Mouse (Mus musculus) heart, embryonic 12.5 days (tissue): ENCODE data around the gene Epb41. TPM values are rescaled to one million over a fixed set of nuclear protein-coding genes. Genes with fewer than 3 reads are reported as not detected.

ENCODE experiments used
- ATAC-seq: fragments of 200-750 bp; cut with Nextera tagmentation; 2 replicates; pipeline ENCODE4 v1.8.0; 2017; ENCODE audit warnings: moderate TSS enrichment, moderate library complexity; ENCODE audit not compliant: insufficient number of reproducible peaks, low FRiP score
- H3K27ac ChIP-seq: fragments of 300-500 bp; sonication (generic); 2 replicates; pipeline ENCODE4 v1.5.1; 2016; ENCODE audit warnings: mild to moderate bottlenecking, moderate library complexity; ENCODE audit not compliant: poor library complexity, severe bottlenecking
- H3K27me3 ChIP-seq: fragments of 300-500 bp; sonication (generic); replicated peaks from 2 replicates; pipeline ENCODE4 v1.6.1; 2016; ENCODE audit warnings: mild to moderate bottlenecking, moderate library complexity
- H3K36me3 ChIP-seq: fragments of 300-500 bp; sonication (generic); 2 replicates; pipeline ENCODE4 v1.6.1; 2016; ENCODE audit warnings: mild to moderate bottlenecking, moderate library complexity
- H3K4me1 ChIP-seq: fragments of 300-500 bp; sonication (generic); replicated peaks from 2 replicates; pipeline ENCODE4 v1.6.1; 2016; ENCODE audit warnings: mild to moderate bottlenecking
- H3K4me2 ChIP-seq: fragments of 300-500 bp; sonication (generic); 2 replicates; pipeline ENCODE4 v1.6.1; 2016; ENCODE audit warnings: mild to moderate bottlenecking, moderate library complexity
- H3K4me3 ChIP-seq: fragments of 300-500 bp; sonication (generic); 2 replicates; pipeline ENCODE4 v1.5.1; 2016; ENCODE audit warnings: mild to moderate bottlenecking
- H3K9ac ChIP-seq: fragments of 300-500 bp; sonication (generic); 2 replicates; pipeline ENCODE4 v1.6.1; 2016; ENCODE audit warnings: mild to moderate bottlenecking, moderate library complexity
- H3K9me3 ChIP-seq: fragments of 300-500 bp; sonication (generic); replicated peaks from 2 replicates; pipeline ENCODE4 v1.6.1; 2016; ENCODE audit warnings: mild to moderate bottlenecking, moderate library complexity
- WGBS: fragments of 180-500 bp; shearing (Covaris S2); methylation state at CpG from one replicate; pipeline ENCODE4 v1.1.7; 2016; 5-methylcytosine and 5-hydroxymethylcytosine counted together
- polyA plus RNA-seq: library from polyadenylated mRNA; unstranded; fragments of >200 nt; fragmentation: Nextera tagmentation; extraction: Ambion mirVana; gene quantifications from 2 replicates; pipeline ENCODE4 v1.2.1, GENCODE M21; 2016

The Epb41 gene
- polyA plus RNA-seq, 1 experiment from 2014 or later = 97.6 TPM

DNA sequence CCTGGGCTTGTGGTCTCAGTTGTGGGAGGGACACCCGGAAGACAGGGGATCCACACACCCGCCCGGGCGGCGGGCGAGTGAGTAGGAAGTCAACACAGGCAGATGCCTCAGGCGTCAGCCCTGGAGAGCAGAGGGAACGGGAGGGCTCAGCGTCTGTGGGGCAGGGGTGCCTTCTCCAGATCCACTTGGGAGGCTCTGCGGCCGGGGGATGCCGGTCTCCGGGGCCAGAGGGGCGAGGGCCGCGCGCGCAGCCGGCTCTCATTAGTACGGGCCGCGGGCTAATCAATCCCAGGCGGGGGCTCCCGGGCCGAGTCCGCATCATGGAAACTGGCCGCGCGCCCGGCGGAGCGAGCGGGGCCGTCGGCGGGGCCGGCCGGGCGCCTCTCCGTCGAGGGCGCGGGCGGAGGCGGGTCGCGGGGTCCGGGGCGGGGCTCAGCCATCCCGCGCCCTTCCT is 155.0 kb downstream of the Epb41 start:
- H3K9me3 ChIP-seq = no peaks in the 10 kb centered on the region
- H3K4me3 ChIP-seq = peak overlapping the region; percentile 76
- H3K9ac ChIP-seq = peak overlapping the region; percentile 89
- H3K4me1 ChIP-seq = peaks cover 78% of the 10 kb centered on the region
- WGBS = 2% methylated on average over 51 of the region's 51 CpGs
- ATAC-seq = peak; percentile 4; the same call in 1 of the 2 replicates
- H3K4me2 ChIP-seq = peak overlapping the region; percentile 72
- H3K27ac ChIP-seq = peak overlapping the region; percentile 80
- H3K36me3 ChIP-seq = peaks cover 18% of the 10 kb centered on the region
- H3K27me3 ChIP-seq = peaks cover 18% of the 10 kb centered on the region

DNA sequence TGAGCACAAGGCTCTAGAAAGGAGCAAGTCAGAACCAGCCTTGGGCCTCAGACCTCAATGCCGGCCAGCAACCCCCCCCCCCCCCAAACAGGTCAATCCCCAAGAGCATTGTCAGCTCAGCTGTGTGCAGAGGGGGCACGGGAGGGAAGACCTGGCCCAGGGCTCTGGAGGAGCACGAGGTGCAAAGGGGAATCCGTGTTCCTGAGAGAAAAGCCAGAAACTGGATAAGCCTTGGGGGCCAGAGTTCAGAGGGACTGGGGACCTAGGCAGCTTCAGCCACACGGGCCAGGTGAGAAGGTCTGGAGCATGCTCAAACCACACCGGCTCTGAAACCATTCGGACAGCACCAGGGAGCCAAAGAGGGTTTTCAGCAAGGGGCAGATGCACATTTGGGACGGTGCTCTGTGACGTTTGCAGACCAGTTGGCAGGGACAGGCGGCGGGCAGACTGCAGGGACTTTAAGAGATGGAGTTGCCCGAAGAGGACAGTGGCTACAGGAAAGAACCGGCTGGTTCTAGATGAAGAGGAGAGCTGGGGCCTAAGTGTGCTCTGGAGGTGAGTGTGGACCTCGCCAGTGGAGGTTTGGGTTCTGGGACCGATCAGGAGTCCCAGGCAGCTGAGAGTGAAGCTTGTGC is 155.5 kb downstream of the Epb41 start:
- peak overlapping the region; percentile 80 for H3K27ac ChIP-seq
- 10% methylated on average over 15 of the region's 15 CpGs for WGBS
- no peaks in the 10 kb centered on the region for H3K9me3 ChIP-seq
- H3K36me3 ChIP-seq = peaks cover 13% of the 10 kb centered on the region
- peak overlapping the region; percentile 89 for H3K9ac ChIP-seq
- peak overlapping the region; percentile 76 for H3K4me3 ChIP-seq
- peaks cover 77% of the 10 kb centered on the region for H3K4me1 ChIP-seq
- H3K27me3 ChIP-seq = peaks cover 18% of the 10 kb centered on the region
- no peak for ATAC-seq
- peak overlapping the region; percentile 72 for H3K4me2 ChIP-seq

GRCm38 (mm10) chr4:131918711-131919500 is 156.2 kb downstream of the Epb41 start:
- Histone ChIP-seq H3K27me3 (peaks cover 18% of the 10 kb centered on the region), H3K4me2 (peak overlapping the region; percentile 72), H3K36me3 (peaks cover 11% of the 10 kb centered on the region), H3K9me3 (no peaks in the 10 kb centered on the region), H3K4me1 (peaks cover 75% of the 10 kb centered on the region), H3K27ac (peak overlapping the region; percentile 80), H3K9ac (peak overlapping the region; percentile 89; the same call in 1 of the 2 replicates), H3K4me3 (no peak overlapping the region)
- 4% methylated on average over 15 of the region's 15 CpGs for WGBS
- ATAC-seq = peak; percentile 71

GRCm38 (mm10) chr4:131918026-131918533 is 157.0 kb downstream of the Epb41 start:
- peaks cover 8% of the 10 kb centered on the region for H3K36me3 ChIP-seq
- peak overlapping the region; percentile 80 for H3K27ac ChIP-seq
- H3K9me3 ChIP-seq = no peaks in the 10 kb centered on the region
- peaks cover 77% of the 10 kb centered on the region for H3K4me1 ChIP-seq
- H3K4me2 ChIP-seq = peak overlapping the region; percentile 72
- no peak for ATAC-seq
- H3K27me3 ChIP-seq = peaks cover 27% of the 10 kb centered on the region
- WGBS = 49% methylated on average over 7 of the region's 7 CpGs
- peak overlapping the region; percentile 29; the same call in 1 of the 2 replicates for H3K9ac ChIP-seq
- no peak overlapping the region for H3K4me3 ChIP-seq

DNA sequence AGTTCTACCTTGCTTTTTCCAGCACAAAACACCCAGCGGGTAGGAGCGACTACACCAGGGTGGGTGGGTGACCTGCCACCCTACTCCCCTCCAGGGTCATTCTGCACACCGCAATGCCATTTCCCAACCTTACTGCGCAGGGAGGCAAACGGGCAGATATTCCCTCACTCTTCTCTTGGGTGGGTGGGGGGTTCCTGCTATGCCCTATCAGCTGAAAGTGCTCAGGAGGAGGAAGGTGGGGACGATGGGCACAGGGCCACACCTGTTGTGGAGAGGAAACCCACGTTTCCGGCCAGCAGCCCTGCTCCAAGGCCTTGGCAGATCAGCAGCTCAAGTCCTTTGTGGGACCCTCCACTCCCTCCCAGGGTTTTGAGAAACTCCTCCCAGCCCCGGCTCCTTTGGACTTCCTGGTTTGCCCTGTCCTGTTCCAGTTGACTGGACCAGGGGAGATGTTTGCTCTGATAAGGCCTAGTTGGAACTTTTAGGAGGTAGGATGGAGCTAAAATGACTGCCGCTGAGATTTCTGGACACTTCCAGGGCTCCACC is 158.0 kb downstream of the Epb41 start:
- H3K4me2 ChIP-seq = no peak overlapping the region
- no peak overlapping the region for H3K27ac ChIP-seq
- no peak overlapping the region for H3K9ac ChIP-seq
- H3K9me3 ChIP-seq = no peaks in the 10 kb centered on the region
- H3K4me1 ChIP-seq = peaks cover 69% of the 10 kb centered on the region
- peaks cover 27% of the 10 kb centered on the region for H3K27me3 ChIP-seq
- ATAC-seq = no peak
- no peaks in the 10 kb centered on the region for H3K36me3 ChIP-seq
- WGBS = 71% methylated on average over 10 of the region's 10 CpGs
- no peak overlapping the region for H3K4me3 ChIP-seq

- Histone ChIP-seq H3K36me3 (no peaks in the 10 kb centered on the region), H3K4me2 (peak overlapping the region; percentile 67), H3K4me3 (no peak overlapping the region), H3K9me3 (no peaks in the 10 kb centered on the region), H3K27ac (no peak overlapping the region), H3K9ac (peak overlapping the region; percentile 4; the same call in 1 of the 2 replicates), H3K4me1 (peaks cover 69% of the 10 kb centered on the region), H3K27me3 (peaks cover 30% of the 10 kb centered on the region)
- WGBS = 6% methylated on average over 14 of the region's 15 CpGs
- no peak for ATAC-seq
These were observed 158.7 kb downstream of the Epb41 start for GRCm38 (mm10) chr4:131916425-131916824.

GRCm38 (mm10) chr4:131915821-131916328 is 159.2 kb downstream of the Epb41 start:
- no peak for ATAC-seq
- 24% methylated on average over 13 of the region's 13 CpGs for WGBS
- H3K27me3 ChIP-seq = peaks cover 30% of the 10 kb centered on the region
- no peak overlapping the region for H3K27ac ChIP-seq
- H3K36me3 ChIP-seq = no peaks in the 10 kb centered on the region
- peak overlapping the region; percentile 62; the same call in 1 of the 2 replicates for H3K9ac ChIP-seq
- H3K4me2 ChIP-seq = peak overlapping the region; percentile 67
- no peaks in the 10 kb centered on the region for H3K9me3 ChIP-seq
- H3K4me1 ChIP-seq = peaks cover 75% of the 10 kb centered on the region
- H3K4me3 ChIP-seq = peak overlapping the region; percentile 38; the same call in 1 of the 2 replicates

GRCm38 (mm10) chr4:131914891-131915469 is 160.1 kb downstream of the Epb41 start:
- Histone ChIP-seq H3K36me3 (no peaks in the 10 kb centered on the region), H3K27me3 (peaks cover 30% of the 10 kb centered on the region), H3K4me3 (peak overlapping the region; percentile 38), H3K27ac (no peak overlapping the region), H3K4me1 (peaks cover 81% of the 10 kb centered on the region), H3K9me3 (no peaks in the 10 kb centered on the region), H3K4me2 (peak overlapping the region; percentile 67), H3K9ac (peak overlapping the region; percentile 62)
- no peak for ATAC-seq
- 4% methylated on average over 31 of the region's 31 CpGs for WGBS

DNA sequence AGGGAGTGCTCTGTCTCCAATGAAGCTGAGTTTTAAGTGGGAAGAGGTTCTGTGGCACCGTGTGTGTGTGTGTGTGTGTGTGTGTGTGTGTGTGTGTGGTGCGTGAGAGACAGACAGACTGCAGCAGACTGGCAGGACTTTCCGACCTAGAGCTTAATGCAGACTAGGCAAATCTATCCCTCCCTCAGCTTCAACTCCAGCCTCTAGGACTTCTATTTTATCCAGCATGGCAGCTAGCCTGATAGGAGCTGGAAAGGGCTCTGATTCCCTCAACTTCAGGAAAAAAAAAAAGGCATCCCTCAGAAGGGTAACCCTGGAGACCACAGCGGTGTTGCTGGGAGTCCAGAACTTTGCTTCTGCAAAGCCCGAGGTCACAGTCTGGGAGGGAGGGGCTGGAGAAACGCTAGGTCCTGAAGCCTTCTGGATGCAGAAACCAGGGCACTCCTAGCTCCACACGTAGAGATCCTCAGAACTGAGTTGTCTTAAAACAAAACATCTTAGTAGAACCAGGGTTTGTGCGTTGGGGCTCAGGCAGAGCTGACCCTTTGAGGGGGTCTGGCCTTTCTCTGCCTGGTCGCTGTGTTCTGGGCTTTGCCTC is 161.0 kb downstream of the Epb41 start:
- 15% methylated on average over 9 of the region's 9 CpGs for WGBS
- no peak overlapping the region for H3K4me3 ChIP-seq
- no peak overlapping the region for H3K27ac ChIP-seq
- H3K36me3 ChIP-seq = no peaks in the 10 kb centered on the region
- no peaks in the 10 kb centered on the region for H3K9me3 ChIP-seq
- no peak for ATAC-seq
- H3K9ac ChIP-seq = peak overlapping the region; percentile 30; the same call in 1 of the 2 replicates
- H3K4me2 ChIP-seq = peak overlapping the region; percentile 22; the same call in 1 of the 2 replicates
- peaks cover 30% of the 10 kb centered on the region for H3K27me3 ChIP-seq
- H3K4me1 ChIP-seq = peaks cover 77% of the 10 kb centered on the region

DNA sequence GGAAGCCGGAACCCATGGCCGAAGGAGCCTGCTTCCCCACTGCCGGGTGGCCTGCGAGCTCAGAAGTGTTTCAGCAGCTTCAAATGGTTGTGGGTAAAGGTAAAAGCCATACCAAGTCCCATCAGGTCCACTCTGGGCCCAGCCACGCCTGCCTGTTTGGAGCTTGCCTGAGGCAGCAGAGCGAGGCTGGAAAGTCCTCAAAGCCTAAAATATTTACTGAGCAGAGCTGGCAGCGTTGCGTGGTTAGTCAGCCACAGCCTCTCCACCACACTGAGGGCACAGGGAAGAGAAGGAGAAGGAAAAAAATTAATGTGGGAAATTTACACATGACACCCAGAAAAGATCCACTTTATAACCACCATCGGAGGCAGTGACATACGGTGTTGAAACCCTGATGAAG is 161.6 kb downstream of the Epb41 start:
- Histone ChIP-seq H3K27ac (no peak overlapping the region), H3K9ac (no peak overlapping the region), H3K36me3 (no peaks in the 10 kb centered on the region), H3K4me3 (no peak overlapping the region), H3K27me3 (peaks cover 30% of the 10 kb centered on the region), H3K9me3 (no peaks in the 10 kb centered on the region), H3K4me1 (peaks cover 71% of the 10 kb centered on the region), H3K4me2 (no peak overlapping the region)
- WGBS = 58% methylated on average over 10 of the region's 10 CpGs
- no peak for ATAC-seq
